Mouse (Mus musculus) pancreas, adult 10 weeks (tissue): ENCODE measurements around the gene Ranbp10. TPM values are rescaled to one million over a fixed set of nuclear protein-coding genes. Genes with fewer than 3 reads are reported as not detected.

Experiments used
- polyA plus RNA-seq: library from polyadenylated mRNA; stranded (reverse); fragments of 350-450 nt; fragmentation: Illumina TruSeq; extraction: RNeasy Lipid Tissue Mini Kit (QIAGEN cat#74804); gene quantifications from one replicate; pipeline ENCODE4 v1.2.3, GENCODE M21; 2015; ENCODE audit warnings: low read depth, low replicate concordance; ENCODE audit not compliant: insufficient read depth

The Ranbp10 gene
- polyA plus RNA-seq: 5.2 TPM

DNA sequence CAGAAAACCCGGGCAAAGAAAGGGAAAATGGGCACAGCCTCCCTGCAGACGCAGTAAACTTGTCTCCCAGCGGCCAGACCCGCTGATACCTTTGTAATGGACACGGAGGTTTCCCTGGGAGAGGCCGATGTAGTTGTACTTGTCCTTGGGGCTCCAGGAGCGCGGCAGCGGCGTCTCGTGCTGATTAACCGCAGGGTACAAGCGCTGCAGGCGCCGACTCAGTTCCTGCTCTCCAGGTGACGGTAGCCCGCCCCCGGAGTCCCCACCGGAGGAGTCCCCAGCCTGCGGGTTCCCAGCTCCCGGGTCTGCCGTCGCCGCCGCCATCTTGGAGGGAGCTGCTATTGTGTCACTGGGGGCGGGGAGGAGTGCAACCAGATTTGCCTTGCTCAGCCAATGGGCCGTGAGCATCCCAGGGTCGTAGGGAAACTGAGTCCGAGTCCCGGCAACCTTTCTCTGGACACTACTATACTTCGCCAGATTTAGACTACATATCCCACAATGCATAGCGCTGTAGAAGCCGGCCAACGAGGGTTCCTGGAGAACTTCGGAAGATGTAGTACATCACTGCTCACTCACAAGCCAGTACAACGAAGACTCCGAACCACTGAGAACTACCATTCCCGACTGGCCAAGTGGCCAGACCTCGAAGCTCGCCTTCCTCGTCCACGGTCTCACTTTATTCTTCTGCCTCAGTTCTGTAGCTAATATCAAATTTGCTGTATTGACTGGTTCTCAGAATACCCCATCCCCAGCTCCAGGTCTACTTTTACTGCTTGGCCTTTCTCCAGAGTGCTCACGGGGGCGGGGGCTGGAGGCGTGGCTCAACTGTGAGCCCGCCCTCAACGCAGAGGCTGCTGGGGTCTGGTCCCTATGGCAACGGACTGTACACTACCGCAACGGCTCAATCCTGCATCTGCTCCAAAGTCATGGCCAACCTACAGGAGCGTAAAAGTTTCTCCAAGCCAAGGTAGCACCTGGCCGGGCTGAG, at the start of gene Ranbp10, which contains the start of gene Tsnaxip1:
Ranbp10 (minus strand) TSS at position 490 of the 988 bp plus-strand sequence.
Tsnaxip1 (plus strand) TSS at position 871 of the 988 bp plus-strand sequence.

DNA sequence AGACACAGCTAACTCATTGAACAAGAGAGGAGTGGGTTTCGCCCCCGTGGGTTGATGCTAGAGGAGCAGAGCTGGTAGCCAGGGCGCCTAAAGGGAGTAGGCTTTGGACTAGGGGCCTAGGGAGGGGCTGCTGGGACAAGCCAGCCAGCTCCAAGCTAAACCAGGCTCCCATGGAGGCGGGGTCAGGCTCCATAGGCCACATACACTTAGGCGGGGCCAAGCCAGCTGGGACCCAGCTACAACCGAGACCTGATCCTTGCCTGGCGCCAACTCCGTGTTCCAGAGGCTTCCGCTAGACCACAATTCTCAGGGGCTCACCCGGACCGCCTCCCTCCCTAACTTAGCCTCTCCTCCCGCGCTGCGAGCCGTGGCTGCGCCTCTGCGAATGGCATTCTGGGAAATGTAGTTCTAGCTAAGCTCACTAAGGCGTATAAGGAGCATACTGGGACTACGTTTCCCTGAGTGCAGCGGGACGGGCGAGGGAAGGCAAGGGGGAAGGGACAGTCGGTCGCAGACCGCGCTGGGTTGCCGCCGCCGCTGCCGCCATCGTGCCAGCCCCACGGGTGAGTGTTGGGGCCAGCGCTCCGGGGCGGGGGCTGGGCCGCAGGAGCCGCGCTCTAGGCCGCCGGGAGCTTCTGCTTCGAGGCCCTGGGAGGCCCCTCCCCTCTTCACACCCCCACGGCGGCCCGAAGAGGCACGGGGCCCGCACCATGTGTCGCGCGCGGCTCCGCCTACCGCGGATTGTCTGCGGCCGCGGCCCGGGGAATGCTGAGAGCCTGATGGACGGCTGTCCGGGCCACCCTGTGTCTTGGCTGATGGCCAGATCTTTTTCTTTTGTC, 33.2 kb upstream of the Ranbp10 start, which contains the start of gene Nutf2:
Nutf2 (plus strand) TSS at position 438 of the 839 bp plus-strand sequence.

DNA sequence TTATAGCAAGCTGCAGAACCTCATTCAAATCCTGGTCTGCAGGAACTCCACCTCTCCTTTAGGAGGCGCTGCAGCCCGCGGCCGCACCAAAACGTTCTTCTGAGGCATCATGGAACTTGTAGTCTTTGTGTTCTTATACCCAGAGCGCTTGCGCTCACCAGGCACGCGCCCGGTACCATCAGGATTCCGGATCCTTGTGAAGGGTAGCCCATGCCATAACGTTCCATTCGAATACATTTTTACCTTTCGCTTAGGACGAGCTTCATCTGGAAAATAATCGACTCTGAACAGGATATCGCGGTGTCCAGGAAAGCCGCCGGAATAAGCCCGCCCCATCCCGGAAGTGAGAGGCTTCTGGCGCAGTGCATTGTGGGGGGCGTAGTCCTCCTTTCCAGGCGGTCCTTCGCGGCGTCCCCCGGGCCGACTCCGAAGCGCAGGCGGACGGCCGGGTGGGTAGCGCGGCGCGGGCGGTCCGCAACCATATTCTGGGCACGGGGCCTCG, 27.6 kb upstream of the Ranbp10 start, which contains the start of gene Thap11:
Thap11 (plus strand) TSS at position 418 of the 502 bp plus-strand sequence.

GRCm38 (mm10) chr8:105853178-105853577, 26.0 kb upstream of the Ranbp10 start, which contains the start of gene Cenpt:
TSS of gene Cenpt (minus strand) at chr8:105853278.

GRCm38 (mm10) chr8:105758277-105759108, 68.7 kb downstream of the Ranbp10 start, which contains the start of gene Gfod2:
TSS of gene Gfod2 (minus strand) at chr8:105758664.

Other genes starting within 250 kb of the Ranbp10 start
- 13.9 TPM for gene Ripor1, start 222.1 kb downstream of the Ranbp10 start, polyA plus RNA-seq
- gene Ctcf, start 190.8 kb downstream of the Ranbp10 start, polyA plus RNA-seq: 10.2 TPM
- gene Agrp, start 190.0 kb downstream of the Ranbp10 start, polyA plus RNA-seq: not detected
- gene Carmil2, start 141.1 kb downstream of the Ranbp10 start, polyA plus RNA-seq: 0.61 TPM
- gene Acd, start 126.2 kb downstream of the Ranbp10 start, polyA plus RNA-seq: 8.9 TPM
- gene Pard6a, start 126.2 kb downstream of the Ranbp10 start, polyA plus RNA-seq: 1.4 TPM
- not detected for gene 4933405L10Rik, start 119.7 kb downstream of the Ranbp10 start, polyA plus RNA-seq
- gene Enkd1, start 119.1 kb downstream of the Ranbp10 start, polyA plus RNA-seq: 1.6 TPM
- 3.7 TPM for gene Gfod2, start 68.7 kb downstream of the Ranbp10 start, polyA plus RNA-seq
- not detected for gene Tsnaxip1, start 381 bp upstream of the Ranbp10 start, polyA plus RNA-seq
- gene Cenpt, start 25.9 kb upstream of the Ranbp10 start, polyA plus RNA-seq: 3.4 TPM
- 7.8 TPM for gene Thap11, start 27.8 kb upstream of the Ranbp10 start, polyA plus RNA-seq
- 16.2 TPM for gene Nutf2, start 33.2 kb upstream of the Ranbp10 start, polyA plus RNA-seq
- 16.1 TPM for gene Edc4, start 53.5 kb upstream of the Ranbp10 start, polyA plus RNA-seq
- gene Nrn1l, start 66.2 kb upstream of the Ranbp10 start, polyA plus RNA-seq: not detected
- 3.8 TPM for gene Pskh1, start 73.1 kb upstream of the Ranbp10 start, polyA plus RNA-seq
- 23,700 TPM for gene Ctrl, start 106.5 kb upstream of the Ranbp10 start, polyA plus RNA-seq
- gene Psmb10, start 111.1 kb upstream of the Ranbp10 start, polyA plus RNA-seq: 298 TPM
- gene Lcat, start 116.0 kb upstream of the Ranbp10 start, polyA plus RNA-seq: 6.6 TPM
- 8.7 TPM for gene Slc12a4, start 138.7 kb upstream of the Ranbp10 start, polyA plus RNA-seq
- not detected for gene Dpep3, start 152.1 kb upstream of the Ranbp10 start, polyA plus RNA-seq
- 3.0 TPM for gene Dus2, start 164.0 kb upstream of the Ranbp10 start, polyA plus RNA-seq
- not detected for gene Dpep2nb, start 178.6 kb upstream of the Ranbp10 start, polyA plus RNA-seq
- 1.9 TPM for gene Ddx28, start 184.5 kb upstream of the Ranbp10 start, polyA plus RNA-seq
- gene Nfatc3, start 231.5 kb upstream of the Ranbp10 start, polyA plus RNA-seq: 4.1 TPM